13 mouse cellular contexts compared by ENCODE assay signal in the genomic region with DNA sequence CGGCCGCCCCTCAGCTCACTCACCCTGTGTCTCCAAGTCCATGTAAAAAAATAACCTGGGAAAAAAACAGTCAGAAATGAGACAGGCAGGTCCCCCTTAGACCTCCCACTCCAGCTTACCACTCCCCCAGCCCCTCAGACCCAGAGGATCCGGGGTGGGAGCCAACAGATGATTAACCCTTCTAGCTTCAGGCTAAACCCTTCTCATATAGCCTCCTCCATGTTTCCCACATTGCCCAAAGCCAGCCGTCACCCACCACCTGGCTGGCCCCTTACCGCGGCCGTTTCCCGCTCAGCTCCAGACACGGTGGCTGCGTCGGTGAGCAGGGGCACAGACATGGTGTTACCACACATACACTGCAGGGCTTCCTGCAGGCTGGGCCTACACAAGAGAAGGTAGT. TPM values are rescaled to one million over a fixed set of nuclear protein-coding genes. Genes with fewer than 3 reads are reported as not detected.
DNase-seq lines count a peak whose midpoint lies in the region; ATAC-seq and TF ChIP-seq lines count a peak whose summit lies in the region.
"Had no signal": no experiment of that assay in that cellular context is flagged by ENCODE, and none has a peak within 500 bp of the region (broad histone marks: within the 10 kb centered on the region; RNA-seq: fewer than 3 reads in every experiment).

No protein-coding gene starts in this region.

- no peaks in the 10 kb centered on the region for H3K9me3 ChIP-seq in kidney, embryonic 15.5 days (replicated peaks)
- no peaks in the 10 kb centered on the region for H3K9me3 ChIP-seq in neural tube, embryonic 15.5 days (replicated peaks)
- H3K9me3 ChIP-seq: heart, embryonic 13.5 days had no signal

- no peak overlapping the region for H3K9ac ChIP-seq in kidney, embryonic 15.5 days
- no peak overlapping the region; the same call in 1 of the 2 replicates for H3K9ac ChIP-seq in neural tube, embryonic 15.5 days (replicated peaks)

- H3K4me2 ChIP-seq in kidney, embryonic 15.5 days = peak overlapping the region; percentile 89; the same call in 1 of the 2 replicates
- peak overlapping the region; percentile 86; the same call in 1 of the 2 replicates for H3K4me2 ChIP-seq in neural tube, embryonic 15.5 days

- WGBS in kidney, embryonic 15.5 days = 82% methylated on average over 11 of the region's 11 CpGs
- WGBS in kidney, adult 2 months = 81% methylated on average over 11 of the region's 11 CpGs
- WGBS in neural tube, embryonic 15.5 days = 93% methylated on average over 11 of the region's 11 CpGs

- peaks cover 22% of the 10 kb centered on the region for H3K4me1 ChIP-seq in kidney, embryonic 15.5 days
- H3K4me1 ChIP-seq in kidney, adult 2 months (ENCODE audit: control insufficient read depth, insufficient read depth, low read length) = peaks cover 5% of the 10 kb centered on the region; the same call in 1 of the 2 replicates
- H3K4me1 ChIP-seq in neural tube, embryonic 15.5 days = peaks cover 25% of the 10 kb centered on the region

- H3K27ac ChIP-seq in kidney, embryonic 15.5 days = no peak overlapping the region
- no peak overlapping the region for H3K27ac ChIP-seq in kidney, adult 2 months (ENCODE audit: insufficient read depth, low read depth, low read length)
- no peak overlapping the region for H3K27ac ChIP-seq in neural tube, embryonic 15.5 days (replicated peaks)
- H3K27ac ChIP-seq: heart, embryonic 13.5 days had no signal

- peaks cover 64% of the 10 kb centered on the region for H3K36me3 ChIP-seq in kidney, embryonic 15.5 days
- H3K36me3 ChIP-seq in kidney, adult 2 months (ENCODE audit: control insufficient read depth, insufficient read depth, low read length) = no peaks in the 10 kb centered on the region
- peaks cover 64% of the 10 kb centered on the region for H3K36me3 ChIP-seq in neural tube, embryonic 15.5 days

- no peak for TF ChIP-seq CTCF in kidney, adult 2 months (conservative IDR thresholded peaks at IDR 0.05; ENCODE audit: insufficient read depth, insufficient read length, low read depth, low read length)

- peak overlapping the region; percentile 99; the same call in 1 of the 2 replicates for H3K4me3 ChIP-seq in kidney, embryonic 15.5 days (replicated peaks)
- H3K4me3 ChIP-seq in kidney, adult 2 months (ENCODE audit: insufficient read depth, low read depth, low read length) = no peak overlapping the region
- H3K4me3 ChIP-seq in neural tube, embryonic 15.5 days (replicated peaks) = no peak overlapping the region

- no peak for ATAC-seq in cerebellum, adult (ENCODE audit: insufficient number of reproducible peaks, low FRiP score, low TSS enrichment)
- no peak for ATAC-seq in kidney, embryonic 15.5 days (replicated peaks; ENCODE audit: low FRiP score)
- ATAC-seq in neural tube, embryonic 15.5 days (ENCODE audit: low FRiP score) = no peak

- no peak for TF ChIP-seq POLR2A in kidney, adult 2 months (IDR thresholded peaks at IDR 0.05; ENCODE audit: low read depth, low read length)

- no peaks in the 10 kb centered on the region for H3K27me3 ChIP-seq in kidney, embryonic 15.5 days
- no peaks in the 10 kb centered on the region for H3K27me3 ChIP-seq in kidney, adult 2 months (replicated peaks; ENCODE audit: control insufficient read depth, insufficient read depth, low read length)
- no peaks in the 10 kb centered on the region for H3K27me3 ChIP-seq in neural tube, embryonic 15.5 days (replicated peaks)
- H3K27me3 ChIP-seq: heart, embryonic 13.5 days had no signal

- DNase-seq in cerebellum, adult 8-10 months = peak; percentile 13
- DNase-seq in kidney, adult 2 months = no peak
- peak; percentile 10 to 59 for DNase-seq in spleen, postnatal 4 days (ENCODE audit: low spot score in 2 of 2)
- no peak for DNase-seq in spleen, adult 18-20 months
- no peak for DNase-seq in retina, embryonic 14.5 days (ENCODE audit: low spot score)
- DNase-seq: adrenal gland, adult 8-10 months; gastrocnemius, postnatal 14 days; kidney, postnatal 14 days; lung, postnatal 36 days had no signal

RNA-seq across cellular contexts. Expression of gene Lypla2, which starts 1.8 kb away (rescaled TPM):
- 120 and 131 TPM in 2 replicates for polyA plus RNA-seq in kidney, embryonic 15.5 days (2015; fragmentation: Nextera tagmentation; extraction: Ambion mirVana)
- polyA plus RNA-seq in kidney, adult 2 months (2012; rRNA removed) = 90.8 and 100 TPM in 2 replicates
- 200 and 211 TPM in 2 replicates for polyA plus RNA-seq in neural tube, embryonic 15.5 days (2015; fragmentation: Nextera tagmentation; extraction: Ambion mirVana)

RNA-seq across cellular contexts. Expression of gene Gale, which starts 7.1 kb away (rescaled TPM):
- polyA plus RNA-seq in kidney, embryonic 15.5 days (2015; fragmentation: Nextera tagmentation; extraction: Ambion mirVana) = 35.2 and 36.7 TPM in 2 replicates
- polyA plus RNA-seq in kidney, adult 2 months (2012; rRNA removed) = 12.9 and 13.4 TPM in 2 replicates
- polyA plus RNA-seq in neural tube, embryonic 15.5 days (2015; fragmentation: Nextera tagmentation; extraction: Ambion mirVana) = 47.7 and 53.5 TPM in 2 replicates

RNA-seq across cellular contexts. Expression of gene Pithd1, which starts 16.5 kb away (rescaled TPM):
- 52.6 and 52.7 TPM in 2 replicates for polyA plus RNA-seq in kidney, embryonic 15.5 days (2015; fragmentation: Nextera tagmentation; extraction: Ambion mirVana)
- 31.8 and 33.5 TPM in 2 replicates for polyA plus RNA-seq in kidney, adult 2 months (2012; rRNA removed)
- 71.9 and 94.0 TPM in 2 replicates for polyA plus RNA-seq in neural tube, embryonic 15.5 days (2015; fragmentation: Nextera tagmentation; extraction: Ambion mirVana)

RNA-seq across cellular contexts. Expression of gene Hmgcl, which starts 24.3 kb away (rescaled TPM):
- 77.2 and 80.2 TPM in 2 replicates for polyA plus RNA-seq in kidney, embryonic 15.5 days (2015; fragmentation: Nextera tagmentation; extraction: Ambion mirVana)
- 175 and 199 TPM in 2 replicates for polyA plus RNA-seq in kidney, adult 2 months (2012; rRNA removed)
- polyA plus RNA-seq in neural tube, embryonic 15.5 days (2015; fragmentation: Nextera tagmentation; extraction: Ambion mirVana) = 68.2 and 68.9 TPM in 2 replicates

RNA-seq across cellular contexts. Expression of gene Fuca1, which starts 50.0 kb away (rescaled TPM):
- polyA plus RNA-seq in kidney, embryonic 15.5 days (2015; fragmentation: Nextera tagmentation; extraction: Ambion mirVana) = 70.1 and 71.8 TPM in 2 replicates
- polyA plus RNA-seq in kidney, adult 2 months (2012; rRNA removed) = 161 and 226 TPM in 2 replicates
- polyA plus RNA-seq in neural tube, embryonic 15.5 days (2015; fragmentation: Nextera tagmentation; extraction: Ambion mirVana) = 68.6 and 71.5 TPM in 2 replicates

Comparison
In these comparisons a context has a peak if more than half of its experiments do, and no peak if none do; other contexts are left out.
1. DNase-seq: peak in cerebellum, adult 8-10 months (single experiment) and spleen, postnatal 4 days (2 of 2); none in kidney, adult 2 months (single experiment), spleen, adult 18-20 months (0 of 2) and retina, embryonic 14.5 days (single experiment).